Mouse (Mus musculus): ENCODE data around the gene Cabp7. TPM values are rescaled to one million over a fixed set of nuclear protein-coding genes. Genes with fewer than 3 reads are reported as not detected.

Cabp7 gene
- total and polyA plus RNA-seq, 3 experiments: 0.51 TPM; not detected in 2

DNA sequence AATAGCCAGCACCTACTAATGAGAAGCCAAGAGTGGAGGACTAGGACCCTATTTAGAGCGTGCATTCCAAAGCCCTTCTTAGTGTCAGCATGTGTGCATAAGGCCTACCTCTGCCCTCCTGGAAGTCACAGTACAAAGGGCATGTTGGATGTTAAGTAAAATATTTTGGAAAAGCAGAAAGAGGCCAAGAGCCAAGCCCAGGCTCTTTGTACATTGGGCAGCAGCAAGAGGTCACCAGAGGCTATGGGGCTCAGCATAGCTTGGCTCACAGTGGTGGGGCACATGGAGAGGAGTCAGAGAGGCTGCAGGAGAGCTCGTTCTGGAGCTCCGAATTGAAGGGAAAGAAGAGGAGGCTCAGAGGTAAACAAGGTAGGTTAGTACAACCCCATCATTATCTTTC lies 59.6 kb downstream of the Cabp7 start:
- H3K27me3 ChIP-seq (replicated peaks): no peaks in the 10 kb centered on the region
- in situ Hi-C loops (cut with MboI; ENCODE audit: low pct_ligation_motif_present, low pct_unique_long_range_greater_than_20kb, low sequenced_read_pairs): no loop called here
- H3K27ac ChIP-seq (ENCODE audit: insufficient read depth, low read depth): no peak overlapping the region
- H3K4me3 ChIP-seq (replicated peaks in 1 of 3; ENCODE audit: low read depth in 2 of 3, low read length in 2 of 3, poor library complexity in 1 of 3): no peak overlapping the region
- DNase-seq (ENCODE audit: extremely low read depth): no peak
- peaks cover 2 to 32% of the 10 kb centered on the region in 2 experiments; a peak in 2 of 4 replicates for H3K4me1 ChIP-seq (ENCODE audit: control insufficient read depth in 1 of 2, insufficient read depth in 2 of 2)
- H3K36me3 ChIP-seq (replicated peaks in 1 of 2; ENCODE audit: control insufficient read depth in 1 of 2, insufficient read depth in 1 of 2, low read length in 1 of 2): peaks cover 13 to 36% of the 10 kb centered on the region in 2 experiments
- no peak overlapping the region for H3K4me2 ChIP-seq (ENCODE audit: insufficient read depth, low read depth, poor library complexity, severe bottlenecking)
- TF ChIP-seq JUN (IDR thresholded peaks at IDR 0.05; ENCODE audit: insufficient read depth, low read depth, low read length): no peak
- TF ChIP-seq PAX5 (IDR thresholded peaks at IDR 0.05; ENCODE audit: low read length): no peak
- TF ChIP-seq USF2 (conservative IDR thresholded peaks at IDR 0.05; ENCODE audit: low read depth, low read length): no peak
- no peak for TF ChIP-seq POLR2AphosphoS2 (IDR thresholded peaks at IDR 0.05; ENCODE audit: low read depth, low read length)
- TF ChIP-seq JUND (conservative IDR thresholded peaks at IDR 0.05; ENCODE audit: low read depth, low read length): no peak
- TF ChIP-seq MAX (IDR thresholded peaks at IDR 0.05; ENCODE audit: low read length): no peak
- H3K9me3 ChIP-seq (replicated peaks; ENCODE audit: low read length): no peaks in the 10 kb centered on the region
- dilution Hi-C loops (cut with MboI; ENCODE audit: extremely low pct_ligation_motif_present, extremely low pct_unique_long_range_greater_than_20kb, low sequenced_read_pairs): no loop called here
- no peaks in the 10 kb centered on the region for H3K79me2 ChIP-seq (replicated peaks; ENCODE audit: control insufficient read depth, extremely low read depth, insufficient read depth, poor library complexity, severe bottlenecking)
- H3K9ac ChIP-seq (ENCODE audit: insufficient read depth, low read depth): no peak overlapping the region

Other genes starting within 250 kb of the Cabp7 start
- 46.3 and 53.8 TPM in 2 replicates for gene Mtmr3, start 151.9 kb downstream of the Cabp7 start, total RNA-seq (2012; rRNA removed)
- gene Mtmr3, start 151.9 kb downstream of the Cabp7 start, total RNA-seq (2014; rRNA removed): 31.7 and 32.6 TPM in 2 replicates
- gene Mtmr3, start 151.9 kb downstream of the Cabp7 start, polyA plus RNA-seq (2012; ENCODE audit: insufficient read length, low read depth): 30.3 and 32.5 TPM in 2 replicates
- gene Gm11032, start 126.7 kb downstream of the Cabp7 start, total RNA-seq (2012; rRNA removed): not detected in 2 replicates
- gene Gm11032, start 126.7 kb downstream of the Cabp7 start, total RNA-seq (2014; rRNA removed): not detected in 2 replicates
- gene Gm11032, start 126.7 kb downstream of the Cabp7 start, polyA plus RNA-seq (2012; ENCODE audit: insufficient read length, low read depth): not detected in 2 replicates
- 34.6 and 37.2 TPM in 2 replicates for gene Ascc2, start 109.0 kb downstream of the Cabp7 start, total RNA-seq (2012; rRNA removed)
- 25.1 and 26.0 TPM in 2 replicates for gene Ascc2, start 109.0 kb downstream of the Cabp7 start, total RNA-seq (2014; rRNA removed)
- 50.4 and 52.9 TPM in 2 replicates for gene Ascc2, start 109.0 kb downstream of the Cabp7 start, polyA plus RNA-seq (2012; ENCODE audit: insufficient read length, low read depth)
- gene Uqcr10, start 42.4 kb downstream of the Cabp7 start, total RNA-seq (2012; rRNA removed): 1,522 and 1,539 TPM in 2 replicates
- 905 and 1,007 TPM in 2 replicates for gene Uqcr10, start 42.4 kb downstream of the Cabp7 start, total RNA-seq (2014; rRNA removed)
- gene Uqcr10, start 42.4 kb downstream of the Cabp7 start, polyA plus RNA-seq (2012; ENCODE audit: insufficient read length, low read depth): 740 and 776 TPM in 2 replicates
- 74.8 and 75.2 TPM in 2 replicates for gene Zmat5, start 42.1 kb downstream of the Cabp7 start, total RNA-seq (2012; rRNA removed)
- 27.9 and 35.9 TPM in 2 replicates for gene Zmat5, start 42.1 kb downstream of the Cabp7 start, total RNA-seq (2014; rRNA removed)
- 41.8 and 51.4 TPM in 2 replicates for gene Zmat5, start 42.1 kb downstream of the Cabp7 start, polyA plus RNA-seq (2012; ENCODE audit: insufficient read length, low read depth)
- 45.2 and 53.6 TPM in 2 replicates for gene Nf2, start 102.8 kb upstream of the Cabp7 start, total RNA-seq (2012; rRNA removed)
- 50.7 and 54.7 TPM in 2 replicates for gene Nf2, start 102.8 kb upstream of the Cabp7 start, total RNA-seq (2014; rRNA removed)
- 103 and 108 TPM in 2 replicates for gene Nf2, start 102.8 kb upstream of the Cabp7 start, polyA plus RNA-seq (2012; ENCODE audit: insufficient read length, low read depth)
- gene Nipsnap1, start 127.2 kb upstream of the Cabp7 start, total RNA-seq (2012; rRNA removed): 50.7 and 53.5 TPM in 2 replicates
- gene Nipsnap1, start 127.2 kb upstream of the Cabp7 start, total RNA-seq (2014; rRNA removed): 77.6 and 79.3 TPM in 2 replicates
- gene Nipsnap1, start 127.2 kb upstream of the Cabp7 start, polyA plus RNA-seq (2012; ENCODE audit: insufficient read length, low read depth): 94.0 and 97.9 TPM in 2 replicates
- 62.7 and 81.5 TPM in 2 replicates for gene Thoc5, start 148.5 kb upstream of the Cabp7 start, total RNA-seq (2012; rRNA removed)
- gene Thoc5, start 148.5 kb upstream of the Cabp7 start, total RNA-seq (2014; rRNA removed): 35.2 and 37.7 TPM in 2 replicates
- 83.8 and 86.0 TPM in 2 replicates for gene Thoc5, start 148.5 kb upstream of the Cabp7 start, polyA plus RNA-seq (2012; ENCODE audit: insufficient read length, low read depth)
- not detected in 2 replicates for gene Nefh, start 201.3 kb upstream of the Cabp7 start, total RNA-seq (2012; rRNA removed)
- gene Nefh, start 201.3 kb upstream of the Cabp7 start, total RNA-seq (2014; rRNA removed): not detected in 2 replicates
- 0.06 and 0.08 TPM in 2 replicates for gene Nefh, start 201.3 kb upstream of the Cabp7 start, polyA plus RNA-seq (2012; ENCODE audit: insufficient read length, low read depth)
- gene Ap1b1, start 240.0 kb upstream of the Cabp7 start, total RNA-seq (2012; rRNA removed): 43.8 and 44.2 TPM in 2 replicates
- 31.2 and 38.6 TPM in 2 replicates for gene Ap1b1, start 240.0 kb upstream of the Cabp7 start, total RNA-seq (2014; rRNA removed)
- 51.5 and 57.8 TPM in 2 replicates for gene Ap1b1, start 240.0 kb upstream of the Cabp7 start, polyA plus RNA-seq (2012; ENCODE audit: insufficient read length, low read depth)